Mouse (Mus musculus) liver, embryonic 11.5 days (tissue): ENCODE measurements around the gene Slc9a9. TPM values are rescaled to one million over a fixed set of nuclear protein-coding genes. Genes with fewer than 3 reads are reported as not detected.

Experiments
- ATAC-seq: fragments of 200-750 bp; cut with Nextera tagmentation; replicated peaks from 2 replicates; pipeline ENCODE4 v1.8.0; 2017; ENCODE audit warnings: moderate number of reproducible peaks, mild to moderate bottlenecking, moderate TSS enrichment, moderate library complexity; ENCODE audit not compliant: low FRiP score
- DNase-seq: peaks from one replicate; pipeline ENCODE4 v3.0.0-alpha.2; 2017; ENCODE audit warnings: low spot score
- H3K27ac ChIP-seq: fragments of 300-500 bp; sonication (generic); 2 replicates; pipeline ENCODE4 v1.5.1; 2014; ENCODE audit warnings: mild to moderate bottlenecking, low read depth, low read length, control low read depth
- H3K27me3 ChIP-seq: fragments of 300-500 bp; sonication (generic); replicated peaks from 2 replicates; pipeline ENCODE4 v1.6.1; 2014; ENCODE audit warnings: low read length, mixed read lengths; ENCODE audit not compliant: control insufficient read depth, insufficient read depth
- H3K36me3 ChIP-seq: fragments of 300-500 bp; sonication (generic); 2 replicates; pipeline ENCODE4 v1.6.1; 2014; ENCODE audit warnings: mild to moderate bottlenecking, low read length, moderate library complexity, mixed read lengths; ENCODE audit not compliant: control insufficient read depth, insufficient read depth
- H3K4me1 ChIP-seq: fragments of 300-500 bp; sonication (generic); replicated peaks from 2 replicates; pipeline ENCODE4 v1.6.1; 2014; ENCODE audit warnings: low read length, mixed read lengths; ENCODE audit not compliant: control insufficient read depth, insufficient read depth
- H3K4me2 ChIP-seq: fragments of 300-500 bp; sonication (generic); 2 replicates; pipeline ENCODE4 v1.6.1; 2014; ENCODE audit warnings: mild to moderate bottlenecking, control low read depth, moderate library complexity
- H3K4me3 ChIP-seq: fragments of 300-500 bp; sonication (generic); 2 replicates; pipeline ENCODE4 v1.5.1; 2014; ENCODE audit warnings: low read depth, low read length, control low read depth
- H3K9ac ChIP-seq: fragments of 300-500 bp; sonication (generic); 2 replicates; pipeline ENCODE4 v1.6.1; 2014; ENCODE audit warnings: low read depth, low read length, control low read depth
- H3K9me3 ChIP-seq: fragments of 300-500 bp; sonication (generic); 2 replicates; pipeline ENCODE4 v1.6.1; 2016; ENCODE audit warnings: low read length, inconsistent platforms, mixed read lengths; ENCODE audit not compliant: control insufficient read depth
- WGBS: fragments of 180-500 bp; shearing (Covaris S2); extraction: QIAGEN DNeasy Blood & Tissue Kit; methylation state at CpG from one replicate; pipeline ENCODE4 v1.1.7; 2014; 5-methylcytosine and 5-hydroxymethylcytosine counted together
- polyA plus RNA-seq: library from polyadenylated mRNA; unstranded; fragments of >200 nt; fragmentation: Nextera tagmentation; extraction: Ambion mirVana; gene quantifications from 2 replicates; pipeline ENCODE4 v1.2.1, GENCODE M21; 2014

The Slc9a9 gene
- polyA plus RNA-seq, 1 experiment from 2014 or later: 1.9 TPM

GRCm38 (mm10) chr9:94701965-94702634, 32.4 kb downstream of the Slc9a9 start:
- no peak for DNase-seq
- H3K27ac ChIP-seq: no peak overlapping the region
- 63% methylated on average over 10 of the region's 10 CpGs for WGBS

DNA sequence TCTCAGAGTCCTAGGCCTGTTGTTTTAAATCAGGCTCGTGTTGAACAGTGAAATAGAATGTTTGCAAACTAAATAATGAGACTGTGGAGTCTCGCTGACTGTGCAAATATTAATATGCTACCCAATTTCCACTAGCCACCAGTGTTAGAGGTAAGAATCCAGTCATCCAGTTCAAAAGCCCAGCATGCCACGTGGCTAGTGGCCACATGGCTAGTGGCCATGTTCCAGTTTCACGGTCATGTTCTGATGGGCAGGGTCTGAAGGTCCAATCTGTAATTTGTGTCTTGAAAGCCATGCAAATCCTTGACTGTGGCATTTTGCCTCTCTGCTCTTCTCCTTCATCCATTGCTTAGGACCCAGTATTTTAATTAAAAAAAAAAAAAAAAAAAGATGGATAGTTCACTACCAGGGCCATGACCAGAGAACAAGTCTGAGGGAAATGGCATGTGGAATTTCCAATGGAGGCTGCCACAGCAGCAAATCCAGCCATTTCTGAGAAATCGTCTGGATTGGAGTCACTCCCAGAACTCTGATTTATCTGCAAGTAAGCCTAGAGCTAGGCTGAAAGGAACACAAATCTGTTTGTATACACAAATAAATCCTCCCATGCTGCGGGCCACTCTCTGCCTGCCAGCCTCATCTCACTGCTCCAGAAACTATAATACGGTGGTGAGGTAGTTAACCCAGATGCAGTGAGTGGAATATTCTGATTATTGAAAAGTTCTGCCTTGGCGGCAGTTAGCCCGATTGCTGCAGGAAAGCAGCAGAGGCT, 35.5 kb downstream of the Slc9a9 start:
- H3K27me3 ChIP-seq: no peaks in the 10 kb centered on the region
- no peak overlapping the region for H3K27ac ChIP-seq
- DNase-seq (no peak), ATAC-seq (no peak)
- H3K4me1 ChIP-seq: no peaks in the 10 kb centered on the region
- H3K4me3 ChIP-seq: no peak overlapping the region
- H3K4me2 ChIP-seq: no peak overlapping the region
- no peaks in the 10 kb centered on the region for H3K9me3 ChIP-seq
- H3K36me3 ChIP-seq: no peaks in the 10 kb centered on the region
- WGBS: 82% methylated on average over 9 of the region's 9 CpGs
- no peak overlapping the region for H3K9ac ChIP-seq

More at GRCm38 (mm10) chr9:94701965-94702634, 32.4 kb downstream of the Slc9a9 start:
- H3K9me3 ChIP-seq: no peaks in the 10 kb centered on the region
- H3K4me2 ChIP-seq: no peak overlapping the region
- no peak overlapping the region for H3K9ac ChIP-seq
- H3K27me3 ChIP-seq: no peaks in the 10 kb centered on the region
- no peak overlapping the region for H3K4me3 ChIP-seq
- H3K4me1 ChIP-seq: no peaks in the 10 kb centered on the region
- no peaks in the 10 kb centered on the region for H3K36me3 ChIP-seq
- ATAC-seq: no peak

- Histone ChIP-seq H3K4me3 (no peak overlapping the region), H3K4me1 (no peaks in the 10 kb centered on the region), H3K27ac (no peak overlapping the region), H3K9me3 (no peaks in the 10 kb centered on the region), H3K4me2 (no peak overlapping the region), H3K36me3 (no peaks in the 10 kb centered on the region), H3K9ac (no peak overlapping the region), H3K27me3 (no peaks in the 10 kb centered on the region)
- DNase-seq (no peak), ATAC-seq (no peak)
- 72% methylated on average over 2 of the region's 2 CpGs for WGBS
Observed at GRCm38 (mm10) chr9:94705758-94706026, 36.0 kb downstream of the Slc9a9 start.

- no peaks in the 10 kb centered on the region for H3K9me3 ChIP-seq
- no peaks in the 10 kb centered on the region for H3K27me3 ChIP-seq
- no peak overlapping the region for H3K27ac ChIP-seq
- no peak overlapping the region for H3K9ac ChIP-seq
- no peaks in the 10 kb centered on the region for H3K36me3 ChIP-seq
- no peaks in the 10 kb centered on the region for H3K4me1 ChIP-seq
- DNase-seq (no peak), ATAC-seq (no peak)
- H3K4me3 ChIP-seq: no peak overlapping the region
- no peak overlapping the region for H3K4me2 ChIP-seq
- 88% methylated on average over 5 of the region's 5 CpGs for WGBS
Observed at GRCm38 (mm10) chr9:94712084-94712483, 42.4 kb downstream of the Slc9a9 start.

- no peaks in the 10 kb centered on the region for H3K4me1 ChIP-seq
- DNase-seq: no peak
- no peak overlapping the region for H3K27ac ChIP-seq
- no peaks in the 10 kb centered on the region for H3K36me3 ChIP-seq
- no peaks in the 10 kb centered on the region for H3K27me3 ChIP-seq
- 71% methylated on average over 2 of the region's 2 CpGs for WGBS
- no peak overlapping the region for H3K4me3 ChIP-seq
- no peak for ATAC-seq
- no peak overlapping the region for H3K9ac ChIP-seq
- no peaks in the 10 kb centered on the region for H3K9me3 ChIP-seq
- no peak overlapping the region for H3K4me2 ChIP-seq
Observed at GRCm38 (mm10) chr9:94716695-94717094, 47.0 kb downstream of the Slc9a9 start.

DNA sequence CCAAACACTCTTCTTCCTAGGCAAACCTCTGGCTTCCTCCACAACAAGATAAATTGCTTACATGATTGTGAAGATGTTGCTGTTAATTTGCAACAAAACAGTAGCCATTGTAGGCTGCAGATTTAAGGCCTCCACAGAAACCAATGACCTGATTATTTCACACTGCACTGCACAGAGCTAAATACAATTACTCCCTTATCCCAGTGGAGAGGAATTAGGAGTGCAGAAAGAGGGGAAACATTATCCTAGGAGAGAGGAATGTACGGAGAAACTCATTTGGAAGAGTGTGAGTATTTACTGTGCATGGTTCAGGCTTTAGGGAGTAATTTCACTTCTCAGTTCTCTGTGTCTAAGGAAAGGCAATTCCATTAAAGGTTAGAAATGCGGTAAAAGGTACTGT, 53.9 kb downstream of the Slc9a9 start:
- DNase-seq: no peak
- no peak overlapping the region for H3K27ac ChIP-seq
- WGBS: 80% methylated on average over 2 of the region's 2 CpGs

DNA sequence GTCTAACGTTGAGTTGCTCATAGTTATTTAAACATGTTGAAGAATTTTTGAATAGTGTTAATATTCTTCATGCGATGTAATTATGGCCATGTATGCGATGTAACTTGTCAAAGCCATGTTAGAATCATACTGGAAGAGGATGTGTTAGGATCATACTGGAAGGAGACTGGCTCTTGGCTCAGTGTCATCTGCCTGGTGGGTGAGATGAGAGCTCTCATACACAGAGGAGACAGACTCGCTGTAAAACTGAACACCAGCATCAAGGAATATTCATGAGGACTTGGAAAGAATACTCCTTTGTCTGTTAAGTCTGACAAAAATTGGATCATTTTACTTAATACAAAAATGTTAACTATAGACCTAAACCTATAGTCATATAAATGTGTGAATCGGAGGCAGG, 55.4 kb downstream of the Slc9a9 start:
- ATAC-seq: no peak
- Histone ChIP-seq H3K27ac (no peak overlapping the region), H3K4me3 (no peak overlapping the region), H3K27me3 (no peaks in the 10 kb centered on the region), H3K4me1 (no peaks in the 10 kb centered on the region), H3K9me3 (no peaks in the 10 kb centered on the region), H3K36me3 (no peaks in the 10 kb centered on the region), H3K4me2 (no peak overlapping the region), H3K9ac (no peak overlapping the region)
- WGBS: 89% methylated on average over 5 of the region's 5 CpGs
- DNase-seq: no peak

More for the DNA sequence above, 53.9 kb downstream of the Slc9a9 start:
- H3K4me2 ChIP-seq: no peak overlapping the region
- H3K9me3 ChIP-seq: no peaks in the 10 kb centered on the region
- ATAC-seq: no peak
- H3K4me1 ChIP-seq: no peaks in the 10 kb centered on the region
- H3K4me3 ChIP-seq: no peak overlapping the region
- no peaks in the 10 kb centered on the region for H3K36me3 ChIP-seq
- no peak overlapping the region for H3K9ac ChIP-seq
- H3K27me3 ChIP-seq: no peaks in the 10 kb centered on the region

GRCm38 (mm10) chr9:94727457-94727856, 57.7 kb downstream of the Slc9a9 start:
- Histone ChIP-seq H3K27ac (no peak overlapping the region), H3K27me3 (no peaks in the 10 kb centered on the region), H3K4me1 (no peaks in the 10 kb centered on the region), H3K4me2 (no peak overlapping the region), H3K9ac (no peak overlapping the region), H3K9me3 (no peaks in the 10 kb centered on the region), H3K36me3 (no peaks in the 10 kb centered on the region), H3K4me3 (no peak overlapping the region)
- 35% methylated on average over 5 of the region's 5 CpGs for WGBS
- DNase-seq (no peak), ATAC-seq (no peak)

GRCm38 (mm10) chr9:94730396-94730795, 60.7 kb downstream of the Slc9a9 start:
- Histone ChIP-seq H3K4me1 (no peaks in the 10 kb centered on the region; the same call in 1 of the 2 replicates), H3K36me3 (no peaks in the 10 kb centered on the region), H3K4me2 (no peak overlapping the region), H3K9me3 (no peaks in the 10 kb centered on the region), H3K27ac (no peak overlapping the region), H3K4me3 (no peak overlapping the region), H3K9ac (no peak overlapping the region), H3K27me3 (no peaks in the 10 kb centered on the region)
- no peak for ATAC-seq
- DNase-seq: no peak
- WGBS: 83% methylated on average over 8 of the region's 8 CpGs
